Mouse (Mus musculus) hindbrain, embryonic 16.5 days (tissue): Measurements from ENCODE around the gene Gpr176. TPM values are rescaled to one million over a fixed set of nuclear protein-coding genes. Genes with fewer than 3 reads are reported as not detected.

Experiments used
- ATAC-seq: fragments of 200-750 bp; cut with Nextera tagmentation; 2 replicates; pipeline ENCODE4 v1.8.0; 2017; ENCODE audit warnings: moderate TSS enrichment, moderate library complexity
- H3K27ac ChIP-seq: fragments of 300-500 bp; sonication (generic); 2 replicates; pipeline ENCODE4 v1.5.1; 2014; ENCODE audit warnings: low read depth, mild to moderate bottlenecking, control low read depth, low read length, moderate library complexity
- H3K27me3 ChIP-seq: fragments of 300-500 bp; sonication (generic); replicated peaks from 2 replicates; pipeline ENCODE4 v1.6.1; 2014; ENCODE audit warnings: low read length; ENCODE audit not compliant: control insufficient read depth, insufficient read depth
- H3K36me3 ChIP-seq: fragments of 300-500 bp; sonication (generic); 2 replicates; pipeline ENCODE4 v1.6.1; 2014; ENCODE audit warnings: mild to moderate bottlenecking, low read length, moderate library complexity, mixed read lengths; ENCODE audit not compliant: control insufficient read depth, insufficient read depth
- H3K4me1 ChIP-seq: fragments of 300-500 bp; sonication (generic); 2 replicates; pipeline ENCODE4 v1.6.1; 2014; ENCODE audit warnings: low read depth, low read length; ENCODE audit not compliant: control insufficient read depth, insufficient read depth
- H3K4me2 ChIP-seq: fragments of 300-500 bp; sonication (generic); 2 replicates; pipeline ENCODE4 v1.6.1; 2014; ENCODE audit warnings: mild to moderate bottlenecking, low read length, control low read depth, moderate library complexity
- H3K4me3 ChIP-seq: fragments of 300-500 bp; sonication (generic); 2 replicates; pipeline ENCODE4 v1.5.1; 2014; ENCODE audit warnings: mild to moderate bottlenecking, low read length, control low read depth, moderate library complexity
- H3K9ac ChIP-seq: fragments of 300-500 bp; sonication (generic); 2 replicates; pipeline ENCODE4 v1.6.1; 2014; ENCODE audit warnings: low read depth, mild to moderate bottlenecking, control low read depth, low read length, moderate library complexity
- H3K9me3 ChIP-seq: fragments of 300-500 bp; sonication (generic); 2 replicates; pipeline ENCODE4 v1.6.1; 2014; ENCODE audit warnings: mild to moderate bottlenecking, low read length, moderate library complexity; ENCODE audit not compliant: control insufficient read depth
- WGBS: fragments of 180-500 bp; shearing (Covaris S2); extraction: QIAGEN DNeasy Blood & Tissue Kit; methylation state at CpG from one replicate; pipeline ENCODE4 v1.1.7; 2014; 5-methylcytosine and 5-hydroxymethylcytosine counted together
- polyA plus RNA-seq: library from polyadenylated mRNA; unstranded; fragments of >200 nt; fragmentation: Nextera tagmentation; extraction: Ambion mirVana; gene quantifications from 2 replicates; pipeline ENCODE4 v1.2.1, GENCODE M21; 2015

The Gpr176 gene
- polyA plus RNA-seq, 1 experiment from 2014 or later, result 8.6 TPM

GRCm38 (mm10) chr2:118379756-118380155 is 6.5 kb upstream of the Gpr176 start:
- H3K4me3 ChIP-seq, result no peak overlapping the region
- no peak for ATAC-seq
- no peaks in the 10 kb centered on the region for H3K27me3 ChIP-seq
- no peaks in the 10 kb centered on the region for H3K36me3 ChIP-seq
- WGBS, result 15% methylated on average over 1 of the region's 1 CpGs
- H3K4me1 ChIP-seq, result no peaks in the 10 kb centered on the region
- H3K9me3 ChIP-seq, result no peaks in the 10 kb centered on the region
- H3K27ac ChIP-seq, result no peak overlapping the region
- H3K4me2 ChIP-seq, result no peak overlapping the region
- H3K9ac ChIP-seq, result no peak overlapping the region

- H3K36me3 ChIP-seq, result no peaks in the 10 kb centered on the region
- H3K27ac ChIP-seq, result no peak overlapping the region
- H3K4me2 ChIP-seq, result no peak overlapping the region
- no peak overlapping the region for H3K9ac ChIP-seq
- H3K4me1 ChIP-seq, result peaks cover 10% of the 10 kb centered on the region
- H3K4me3 ChIP-seq, result no peak overlapping the region
- ATAC-seq, result no peak
- no peaks in the 10 kb centered on the region for H3K9me3 ChIP-seq
- no peaks in the 10 kb centered on the region for H3K27me3 ChIP-seq
Measured at GRCm38 (mm10) chr2:118375931-118376330, 2.7 kb upstream of the Gpr176 start.

- no peak overlapping the region for H3K4me2 ChIP-seq
- no peak for ATAC-seq
- peaks cover 10% of the 10 kb centered on the region for H3K4me1 ChIP-seq
- H3K9me3 ChIP-seq, result no peaks in the 10 kb centered on the region
- H3K27me3 ChIP-seq, result no peaks in the 10 kb centered on the region
- H3K36me3 ChIP-seq, result no peaks in the 10 kb centered on the region
- WGBS, result 83% methylated on average over 1 of the region's 1 CpGs
- no peak overlapping the region for H3K9ac ChIP-seq
- H3K27ac ChIP-seq, result no peak overlapping the region
- no peak overlapping the region for H3K4me3 ChIP-seq
Measured at GRCm38 (mm10) chr2:118375522-118375921, 2.3 kb upstream of the Gpr176 start.

GRCm38 (mm10) chr2:118373572-118374279 is 507 bp upstream of the Gpr176 start:
- no peaks in the 10 kb centered on the region for H3K9me3 ChIP-seq
- H3K36me3 ChIP-seq, result no peaks in the 10 kb centered on the region
- H3K4me2 ChIP-seq, result peak overlapping the region; percentile 90
- WGBS, result under 1% methylated on average over 43 of the region's 43 CpGs
- peak; percentile 93 for ATAC-seq
- H3K4me3 ChIP-seq, result peak overlapping the region; percentile 63
- H3K4me1 ChIP-seq, result peaks cover 10% of the 10 kb centered on the region
- peak overlapping the region; percentile 68 for H3K9ac ChIP-seq
- H3K27me3 ChIP-seq, result no peaks in the 10 kb centered on the region
- H3K27ac ChIP-seq, result peak overlapping the region; percentile 68

- Histone ChIP-seq H3K36me3 (no peaks in the 10 kb centered on the region), H3K27me3 (no peaks in the 10 kb centered on the region), H3K27ac (no peak overlapping the region; the same call in 1 of the 2 replicates), H3K9ac (peak overlapping the region; percentile 68), H3K9me3 (no peaks in the 10 kb centered on the region), H3K4me2 (peak overlapping the region; percentile 90), H3K4me3 (peak overlapping the region; percentile 63), H3K4me1 (peaks cover 10% of the 10 kb centered on the region)
- ATAC-seq, result no peak
- 9% methylated on average over 11 of the region's 11 CpGs for WGBS
Measured at GRCm38 (mm10) chr2:118372561-118372900, 688 bp downstream of the Gpr176 start.

- peak overlapping the region; percentile 21; the same call in 1 of the 2 replicates for H3K4me2 ChIP-seq
- no peaks in the 10 kb centered on the region for H3K36me3 ChIP-seq
- no peak for ATAC-seq
- H3K27me3 ChIP-seq, result no peaks in the 10 kb centered on the region
- H3K9me3 ChIP-seq, result no peaks in the 10 kb centered on the region
- WGBS, result 53% methylated on average over 1 of the region's 1 CpGs
- H3K9ac ChIP-seq, result no peak overlapping the region
- 0 out of 2 replicates have a peak overlapping the region, but pooled peaks have one; percentile 14 for H3K4me3 ChIP-seq
- H3K27ac ChIP-seq, result no peak overlapping the region
- peaks cover 10% of the 10 kb centered on the region for H3K4me1 ChIP-seq
Measured at GRCm38 (mm10) chr2:118371841-118372240, 1.4 kb downstream of the Gpr176 start.

- WGBS, result 50% methylated on average over 6 of the region's 6 CpGs
- Histone ChIP-seq H3K9me3 (no peaks in the 10 kb centered on the region), H3K36me3 (no peaks in the 10 kb centered on the region), H3K4me1 (no peaks in the 10 kb centered on the region), H3K9ac (no peak overlapping the region), H3K4me2 (no peak overlapping the region), H3K4me3 (no peak overlapping the region), H3K27me3 (no peaks in the 10 kb centered on the region), H3K27ac (no peak overlapping the region)
- ATAC-seq, result no peak
Measured at GRCm38 (mm10) chr2:118355138-118355719, 18.0 kb downstream of the Gpr176 start.

GRCm38 (mm10) chr2:118353916-118354403 is 19.3 kb downstream of the Gpr176 start:
- 37% methylated on average over 4 of the region's 4 CpGs for WGBS
- Histone ChIP-seq H3K9me3 (no peaks in the 10 kb centered on the region), H3K27me3 (no peaks in the 10 kb centered on the region), H3K36me3 (no peaks in the 10 kb centered on the region), H3K4me1 (no peaks in the 10 kb centered on the region), H3K4me3 (no peak overlapping the region), H3K9ac (no peak overlapping the region), H3K27ac (no peak overlapping the region), H3K4me2 (no peak overlapping the region)
- no peak for ATAC-seq

GRCm38 (mm10) chr2:118353498-118353897 is 19.7 kb downstream of the Gpr176 start:
- no peak for ATAC-seq
- no peaks in the 10 kb centered on the region for H3K4me1 ChIP-seq
- H3K4me3 ChIP-seq, result no peak overlapping the region
- H3K27ac ChIP-seq, result no peak overlapping the region
- H3K36me3 ChIP-seq, result no peaks in the 10 kb centered on the region
- H3K9me3 ChIP-seq, result no peaks in the 10 kb centered on the region
- 17% methylated on average over 4 of the region's 4 CpGs for WGBS
- H3K27me3 ChIP-seq, result no peaks in the 10 kb centered on the region
- H3K9ac ChIP-seq, result no peak overlapping the region
- H3K4me2 ChIP-seq, result no peak overlapping the region
